Mouse (Mus musculus): ENCODE results near the gene Focad.

DNA sequence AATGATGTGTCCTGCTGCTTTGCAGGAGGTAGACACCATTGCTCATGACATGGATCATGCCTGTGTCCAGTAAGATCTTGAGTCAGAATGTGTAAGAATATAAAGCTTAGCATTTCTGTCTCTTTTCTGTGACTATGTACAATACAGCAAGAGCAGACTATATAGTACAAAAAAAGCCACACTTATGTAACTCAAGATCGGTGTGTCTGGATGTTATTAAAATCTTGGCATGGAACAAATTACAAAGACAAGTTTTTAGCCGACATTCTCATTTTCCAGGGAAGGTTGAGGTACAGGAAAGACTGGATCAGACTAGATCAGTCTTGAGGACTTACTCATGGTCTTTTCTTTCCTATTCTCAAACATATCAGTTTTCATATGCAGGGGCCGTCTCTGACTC lies 136.9 kb downstream of the Focad start:
- TF ChIP-seq POLR2A (IDR thresholded peaks at IDR 0.05; ENCODE audit: low read depth, low read length) (no peak), CTCF (IDR thresholded peaks at IDR 0.05; ENCODE audit: borderline replicate concordance, insufficient read depth, low read length) (no peak)

All from embryonic fibroblast, embryonic 13.5 days (primary cell).